Mouse (Mus musculus) erythroblast, embryonic 14.5 days (primary cell): ENCODE measurements around the gene Nlrc4. TPM values are rescaled to one million over a fixed set of nuclear protein-coding genes. Genes with fewer than 3 reads are reported as not detected.

Experiments
- H3K27me3 ChIP-seq: 2 replicates; pipeline ENCODE4 v1.6.1; 2012; ENCODE audit warnings: inconsistent platforms; ENCODE audit not compliant: control insufficient read depth
- H3K36me3 ChIP-seq: 2 replicates; pipeline ENCODE4 v1.6.1; 2012; ENCODE audit warnings: mild to moderate bottlenecking, inconsistent platforms; ENCODE audit not compliant: control insufficient read depth
- H3K4me1 ChIP-seq: 2 replicates; pipeline ENCODE4 v1.6.1; 2012; ENCODE audit warnings: inconsistent platforms; ENCODE audit not compliant: control insufficient read depth
- H3K4me3 ChIP-seq: replicated peaks from 2 replicates; pipeline ENCODE3; 2012; ENCODE audit warnings: moderate library complexity, mild to moderate bottlenecking, inconsistent platforms
- H3K9me3 ChIP-seq: 2 replicates; pipeline ENCODE4 v1.6.1; 2012; ENCODE audit warnings: low read length, inconsistent platforms, mixed read lengths; ENCODE audit not compliant: control insufficient read depth
- GATA1 ChIP-seq: IDR thresholded peaks from 2 replicates; pipeline ENCODE4 v1.6.1; 2012; ENCODE audit warnings: low read length, inconsistent platforms, mixed read lengths
- TAL1 ChIP-seq: IDR thresholded peaks from 3 replicates; pipeline ENCODE4 v1.6.1; 2012; ENCODE audit warnings: low read length, inconsistent platforms, mixed read lengths
- polyA plus RNA-seq: library from polyadenylated mRNA; stranded (reverse); fragments of >175 nt; gene quantifications from 2 replicates; pipeline ENCODE4 v1.2.3, GENCODE M21; 2012

Gene Nlrc4
- polyA plus RNA-seq, 1 experiment = not detected

DNA sequence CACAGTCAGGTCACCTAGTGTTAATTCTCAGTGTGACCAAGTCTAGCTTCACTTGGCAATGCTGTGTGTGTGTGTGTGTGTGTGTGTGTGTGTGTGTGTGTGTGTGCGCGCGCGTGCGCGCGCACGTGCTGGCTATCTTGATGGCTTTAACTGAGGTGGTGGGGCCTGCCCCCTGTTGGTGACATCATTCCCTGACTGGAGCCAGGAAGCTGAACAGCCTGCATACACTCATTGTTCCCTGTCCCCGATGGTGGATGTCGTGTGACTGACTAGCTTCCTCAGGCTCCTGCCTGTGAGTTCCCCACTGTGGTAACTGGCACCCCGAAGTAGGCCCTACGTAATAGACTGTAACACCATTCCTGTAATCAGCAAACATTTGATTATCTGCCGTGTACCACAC, 27.5 kb downstream of the Nlrc4 start:
- H3K36me3 ChIP-seq = peaks cover 10% of the 10 kb centered on the region
- H3K27me3 ChIP-seq = no peaks in the 10 kb centered on the region
- H3K4me3 ChIP-seq = no peak overlapping the region
- TF ChIP-seq TAL1 = no peak
- TF ChIP-seq GATA1 = no peak
- H3K4me1 ChIP-seq = peaks cover 3% of the 10 kb centered on the region
- H3K9me3 ChIP-seq = no peaks in the 10 kb centered on the region

- Histone ChIP-seq H3K9me3 (no peaks in the 10 kb centered on the region), H3K36me3 (peaks cover 13% of the 10 kb centered on the region), H3K4me1 (peaks cover 3% of the 10 kb centered on the region), H3K4me3 (no peak overlapping the region), H3K27me3 (no peaks in the 10 kb centered on the region)
- no peak for TF ChIP-seq GATA1
- TF ChIP-seq TAL1 = no peak
These were observed 28.9 kb downstream of the Nlrc4 start for GRCm38 (mm10) chr17:74430074-74430473.

GRCm38 (mm10) chr17:74424401-74425005, 34.4 kb downstream of the Nlrc4 start:
- Histone ChIP-seq H3K4me1 (no peaks in the 10 kb centered on the region), H3K27me3 (no peaks in the 10 kb centered on the region), H3K9me3 (no peaks in the 10 kb centered on the region), H3K4me3 (no peak overlapping the region), H3K36me3 (peaks cover 51% of the 10 kb centered on the region)
- TF ChIP-seq GATA1 (no peak), TAL1 (no peak)

DNA sequence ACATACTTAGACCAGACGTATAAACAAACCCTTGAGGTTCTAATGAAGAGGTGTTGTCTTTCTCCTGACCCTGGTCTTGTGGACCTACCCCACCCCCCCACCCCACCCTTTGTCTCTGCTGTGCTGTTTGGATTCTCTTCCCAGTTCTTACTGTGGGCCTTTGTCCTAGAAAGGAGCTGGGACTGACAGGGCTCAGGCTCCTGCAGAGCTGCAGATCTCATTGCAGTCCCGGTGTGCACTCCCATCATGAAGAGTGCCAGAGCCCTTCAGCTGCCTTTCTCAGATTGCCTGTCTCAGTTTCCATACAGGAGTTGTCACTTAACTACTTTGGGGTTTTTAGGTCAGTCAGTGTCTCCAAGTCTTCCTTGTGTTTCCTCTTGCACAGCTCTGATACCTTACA, 38.3 kb downstream of the Nlrc4 start:
- no peaks in the 10 kb centered on the region for H3K27me3 ChIP-seq
- peaks cover 64% of the 10 kb centered on the region for H3K36me3 ChIP-seq
- TF ChIP-seq GATA1 (no peak), TAL1 (no peak)
- no peaks in the 10 kb centered on the region for H3K4me1 ChIP-seq
- no peak overlapping the region for H3K4me3 ChIP-seq
- no peaks in the 10 kb centered on the region for H3K9me3 ChIP-seq

DNA sequence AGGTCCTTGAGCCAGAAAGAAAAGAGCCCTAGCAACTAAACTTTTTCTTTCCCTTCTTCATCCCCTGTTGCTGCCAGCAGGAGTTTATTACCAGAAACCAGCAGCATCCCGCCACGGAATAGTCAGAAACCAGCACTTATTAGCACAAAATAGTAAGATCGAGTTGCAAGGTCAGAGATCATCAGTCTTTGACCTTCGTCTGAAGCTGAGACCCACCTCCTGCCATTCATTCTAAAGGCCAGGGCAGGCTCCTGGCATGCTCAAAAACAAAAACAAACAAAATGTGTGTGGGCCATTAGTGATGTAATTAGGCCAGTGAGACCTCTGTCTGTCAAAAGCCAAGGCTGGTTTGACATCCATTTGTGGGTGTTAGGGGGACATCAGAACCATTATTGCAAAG, 40.8 kb downstream of the Nlrc4 start:
- Histone ChIP-seq H3K9me3 (no peaks in the 10 kb centered on the region), H3K36me3 (peaks cover 68% of the 10 kb centered on the region), H3K4me3 (no peak overlapping the region), H3K4me1 (peaks cover 2% of the 10 kb centered on the region; the same call in 1 of the 2 replicates), H3K27me3 (no peaks in the 10 kb centered on the region)
- TF ChIP-seq GATA1 (no peak), TAL1 (no peak)

GRCm38 (mm10) chr17:74416841-74417360, 42.0 kb downstream of the Nlrc4 start:
- TF ChIP-seq GATA1 (no peak), TAL1 (no peak)
- peaks cover 70% of the 10 kb centered on the region for H3K36me3 ChIP-seq

DNA sequence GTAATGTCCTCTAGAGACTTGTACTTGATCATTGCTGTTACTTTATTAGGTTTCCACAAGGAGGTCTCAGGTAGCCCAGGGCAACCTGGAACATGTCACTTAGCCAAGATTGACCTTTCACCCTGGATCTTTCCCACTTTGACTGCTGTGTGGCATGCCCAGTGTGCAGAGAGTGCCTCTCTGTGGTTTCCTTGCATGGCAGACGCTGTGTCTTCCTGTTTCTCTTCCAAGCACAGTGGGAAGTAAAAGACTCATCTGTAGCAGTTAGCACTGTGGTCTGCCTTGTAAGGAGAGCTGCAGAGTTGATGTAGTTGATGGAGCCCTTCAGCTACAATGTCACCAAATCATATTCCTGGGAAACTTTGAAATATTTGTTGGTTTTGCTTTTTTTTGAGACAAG, 44.3 kb downstream of the Nlrc4 start:
- Histone ChIP-seq H3K36me3 (peaks cover 71% of the 10 kb centered on the region), H3K4me3 (no peak overlapping the region), H3K4me1 (peaks cover 2% of the 10 kb centered on the region; the same call in 1 of the 2 replicates), H3K27me3 (no peaks in the 10 kb centered on the region), H3K9me3 (no peaks in the 10 kb centered on the region)
- no peak for TF ChIP-seq TAL1
- TF ChIP-seq GATA1 = no peak

More at GRCm38 (mm10) chr17:74416841-74417360, 42.0 kb downstream of the Nlrc4 start:
- H3K4me1 ChIP-seq = peaks cover 2% of the 10 kb centered on the region; the same call in 1 of the 2 replicates
- no peak overlapping the region for H3K4me3 ChIP-seq
- no peaks in the 10 kb centered on the region for H3K27me3 ChIP-seq
- no peaks in the 10 kb centered on the region for H3K9me3 ChIP-seq

- Histone ChIP-seq H3K27me3 (no peaks in the 10 kb centered on the region), H3K4me1 (peaks cover 2% of the 10 kb centered on the region; the same call in 1 of the 2 replicates), H3K36me3 (peaks cover 64% of the 10 kb centered on the region), H3K4me3 (no peak overlapping the region), H3K9me3 (no peaks in the 10 kb centered on the region)
- TF ChIP-seq GATA1 = no peak
- TF ChIP-seq TAL1 = no peak
These were observed 45.6 kb downstream of the Nlrc4 start for GRCm38 (mm10) chr17:74413324-74413723.

- H3K36me3 ChIP-seq = peaks cover 61% of the 10 kb centered on the region
- no peaks in the 10 kb centered on the region for H3K9me3 ChIP-seq
- H3K4me3 ChIP-seq = no peak overlapping the region
- TF ChIP-seq TAL1 (no peak), GATA1 (no peak)
- peaks cover 2% of the 10 kb centered on the region; the same call in 1 of the 2 replicates for H3K4me1 ChIP-seq
- no peaks in the 10 kb centered on the region for H3K27me3 ChIP-seq
These were observed 49.2 kb downstream of the Nlrc4 start for GRCm38 (mm10) chr17:74409722-74410121.

DNA sequence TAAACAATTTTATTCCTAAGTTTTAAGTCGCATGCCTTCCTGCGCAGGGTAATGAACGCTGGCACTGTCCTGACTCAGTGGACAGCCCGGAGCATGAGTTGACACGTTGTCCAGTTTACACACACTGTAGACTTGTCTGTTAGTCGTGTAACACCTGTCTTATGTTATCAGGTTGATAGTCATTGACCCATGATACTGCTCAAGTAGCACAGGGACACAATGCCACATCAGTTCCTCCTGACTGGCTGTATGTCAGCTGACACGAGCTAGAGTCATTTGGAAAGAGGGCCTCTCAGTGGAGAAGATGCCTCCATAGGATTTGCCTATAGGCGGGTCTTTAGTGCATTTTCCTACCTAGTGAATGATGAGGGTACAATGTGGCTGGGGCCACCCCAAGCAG, 52.5 kb downstream of the Nlrc4 start:
- no peak for TF ChIP-seq GATA1
- no peak for TF ChIP-seq TAL1
- no peaks in the 10 kb centered on the region for H3K27me3 ChIP-seq

More for the DNA sequence above, 52.5 kb downstream of the Nlrc4 start:
- H3K4me1 ChIP-seq = no peaks in the 10 kb centered on the region
- H3K36me3 ChIP-seq = peaks cover 65% of the 10 kb centered on the region
- H3K9me3 ChIP-seq = no peaks in the 10 kb centered on the region
- no peak overlapping the region for H3K4me3 ChIP-seq
